Mouse (Mus musculus): ENCODE data around the gene Sncb. TPM values are rescaled to one million over a fixed set of nuclear protein-coding genes. Genes with fewer than 3 reads are reported as not detected.

The Sncb gene
- 0.13 TPM in 1 of 2 replicates, not detected in the other for polyA plus RNA-seq (2016; fragmentation: Nextera tagmentation; extraction: Ambion mirVana)

DNA sequence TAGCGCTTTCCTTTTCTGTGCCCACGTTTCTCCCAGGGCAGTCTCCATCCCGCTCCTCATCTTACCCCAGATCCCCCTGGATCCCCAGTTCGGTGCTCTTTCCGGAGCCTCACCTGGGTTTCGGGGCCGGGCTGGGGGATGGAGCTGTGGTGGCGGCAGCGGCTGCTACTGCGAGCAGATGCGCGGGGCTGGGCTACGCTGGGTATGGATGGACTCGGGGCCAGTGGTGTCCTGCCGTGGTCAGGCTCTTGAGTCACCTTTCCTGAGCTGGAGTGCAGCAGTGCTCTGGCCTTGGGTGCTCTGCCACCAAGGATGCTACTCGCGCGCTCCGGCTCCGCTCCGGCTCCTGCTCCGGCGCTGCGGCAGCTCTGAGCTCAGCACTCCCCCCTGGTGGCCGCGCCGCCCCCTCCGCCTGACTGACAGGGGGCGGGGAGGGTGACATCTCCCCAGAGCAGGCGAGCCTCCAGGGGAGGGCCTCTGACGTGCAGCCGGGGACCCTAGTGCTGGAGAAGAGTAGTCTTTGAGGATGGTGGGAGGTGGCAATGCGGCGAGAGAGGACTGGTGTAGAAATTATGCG lies at the start of gene Sncb:
TSS of gene Sncb (minus strand) at position 404 of the 577 bp plus-strand sequence.
- no peaks in the 10 kb centered on the region for H3K36me3 ChIP-seq

GRCm38 (mm10) chr13:54813381-54813780 lies 47.0 kb upstream of the Sncb start:
- Histone ChIP-seq H3K27ac (no peak overlapping the region), H3K4me3 (no peak overlapping the region), H3K36me3 (no peaks in the 10 kb centered on the region), H3K9me3 (no peaks in the 10 kb centered on the region), H3K27me3 (ENCODE audit: insufficient read depth, poor library complexity, severe bottlenecking) (peaks cover 20% of the 10 kb centered on the region; the same call in 1 of the 2 replicates), H3K4me1 (0 out of 2 replicates have a peak, but pooled peaks cover 6% of the 10 kb centered on the region)
- DNase-seq (ENCODE audit: low spot score) = no peak
- 83% methylated on average over 9 of the region's 9 CpGs for WGBS

More for the DNA sequence above, at the start of gene Sncb:
- no peak within 1 kb of the TSS for H3K27ac ChIP-seq
- H3K27me3 ChIP-seq (ENCODE audit: insufficient read depth, poor library complexity, severe bottlenecking) = peaks cover 66% of the 10 kb centered on the region
- H3K4me3 ChIP-seq = peak within 1 kb of the TSS; percentile 53
- H3K4me1 ChIP-seq = peaks cover 16% of the 10 kb centered on the region
- 2% methylated on average over 35 of the region's 35 CpGs for WGBS
- no peak for DNase-seq (ENCODE audit: low spot score)
- no peaks in the 10 kb centered on the region; the same call in 1 of the 2 replicates for H3K9me3 ChIP-seq

- WGBS = 60% methylated on average over 7 of the region's 7 CpGs
Observed at GRCm38 (mm10) chr13:54811476-54811875, 45.1 kb upstream of the Sncb start.

GRCm38 (mm10) chr13:54808067-54808466 lies 41.7 kb upstream of the Sncb start:
- no peaks in the 10 kb centered on the region for H3K9me3 ChIP-seq
- no peak overlapping the region for H3K4me3 ChIP-seq
- no peaks in the 10 kb centered on the region for H3K4me1 ChIP-seq
- peaks cover 50% of the 10 kb centered on the region for H3K27me3 ChIP-seq (ENCODE audit: insufficient read depth, poor library complexity, severe bottlenecking)
- H3K27ac ChIP-seq = no peak overlapping the region
- no peaks in the 10 kb centered on the region for H3K36me3 ChIP-seq
- WGBS = 70% methylated on average over 12 of the region's 12 CpGs
- no peak for DNase-seq (ENCODE audit: low spot score)

More at GRCm38 (mm10) chr13:54811476-54811875, 45.1 kb upstream of the Sncb start:
- peaks cover 23% of the 10 kb centered on the region for H3K27me3 ChIP-seq (ENCODE audit: insufficient read depth, poor library complexity, severe bottlenecking)
- no peak overlapping the region for H3K4me3 ChIP-seq
- H3K4me1 ChIP-seq = no peaks in the 10 kb centered on the region
- H3K9me3 ChIP-seq = no peaks in the 10 kb centered on the region
- no peak overlapping the region for H3K27ac ChIP-seq
- H3K36me3 ChIP-seq = no peaks in the 10 kb centered on the region
- DNase-seq (ENCODE audit: low spot score) = no peak

- WGBS = 55% methylated on average over 13 of the region's 13 CpGs
- H3K4me3 ChIP-seq = no peak overlapping the region
- no peaks in the 10 kb centered on the region for H3K4me1 ChIP-seq
- no peak overlapping the region for H3K27ac ChIP-seq
- H3K36me3 ChIP-seq = no peaks in the 10 kb centered on the region
- no peak for DNase-seq (ENCODE audit: low spot score)
- H3K9me3 ChIP-seq = no peaks in the 10 kb centered on the region
- H3K27me3 ChIP-seq (ENCODE audit: insufficient read depth, poor library complexity, severe bottlenecking) = peaks cover 50% of the 10 kb centered on the region
Observed at GRCm38 (mm10) chr13:54806434-54806976, 40.1 kb upstream of the Sncb start.

- H3K4me1 ChIP-seq = no peaks in the 10 kb centered on the region
- no peak overlapping the region for H3K27ac ChIP-seq
- H3K36me3 ChIP-seq = no peaks in the 10 kb centered on the region
- DNase-seq (ENCODE audit: low spot score) = no peak
- H3K27me3 ChIP-seq (ENCODE audit: insufficient read depth, poor library complexity, severe bottlenecking) = peaks cover 50% of the 10 kb centered on the region
- H3K9me3 ChIP-seq = no peaks in the 10 kb centered on the region
- no peak overlapping the region for H3K4me3 ChIP-seq
- 39% methylated on average over 21 of the region's 21 CpGs for WGBS
Observed at GRCm38 (mm10) chr13:54805134-54805838, 38.9 kb upstream of the Sncb start.

DNA sequence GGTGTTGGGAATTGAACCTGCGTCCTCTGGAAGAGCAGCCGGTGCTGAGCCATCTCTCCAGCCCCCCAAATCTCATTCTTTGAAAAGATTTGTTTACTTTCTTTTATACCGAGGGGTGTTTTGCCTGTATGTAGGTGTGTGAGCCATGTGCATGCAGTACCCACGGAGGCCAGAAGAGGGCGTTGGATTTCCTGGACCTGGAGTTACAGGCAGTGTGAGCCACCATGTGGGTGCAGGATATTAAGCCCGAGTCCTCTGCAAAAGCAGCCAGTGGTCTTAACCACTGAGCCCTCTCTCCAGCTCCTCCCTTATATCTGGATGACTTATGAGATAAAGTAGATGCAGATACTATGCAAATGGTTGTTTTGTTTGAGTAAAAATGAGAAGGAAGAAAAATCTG lies 36.6 kb upstream of the Sncb start:
- no peak for DNase-seq (ENCODE audit: low spot score)
- Histone ChIP-seq H3K9me3 (no peaks in the 10 kb centered on the region), H3K36me3 (no peaks in the 10 kb centered on the region), H3K4me3 (no peak overlapping the region), H3K27me3 (ENCODE audit: insufficient read depth, poor library complexity, severe bottlenecking) (peaks cover 57% of the 10 kb centered on the region), H3K27ac (no peak overlapping the region), H3K4me1 (no peaks in the 10 kb centered on the region)
- WGBS = 78% methylated on average over 6 of the region's 6 CpGs

- Histone ChIP-seq H3K9me3 (no peaks in the 10 kb centered on the region), H3K4me3 (peak overlapping the region; percentile 31; the same call in 1 of the 2 replicates), H3K27me3 (ENCODE audit: insufficient read depth, poor library complexity, severe bottlenecking) (peaks cover 45% of the 10 kb centered on the region), H3K4me1 (no peaks in the 10 kb centered on the region), H3K36me3 (no peaks in the 10 kb centered on the region), H3K27ac (no peak overlapping the region)
- DNase-seq (ENCODE audit: low spot score) = no peak
- WGBS = 75% methylated on average over 4 of the region's 4 CpGs
Observed at GRCm38 (mm10) chr13:54800206-54800605, 33.8 kb upstream of the Sncb start.

DNA sequence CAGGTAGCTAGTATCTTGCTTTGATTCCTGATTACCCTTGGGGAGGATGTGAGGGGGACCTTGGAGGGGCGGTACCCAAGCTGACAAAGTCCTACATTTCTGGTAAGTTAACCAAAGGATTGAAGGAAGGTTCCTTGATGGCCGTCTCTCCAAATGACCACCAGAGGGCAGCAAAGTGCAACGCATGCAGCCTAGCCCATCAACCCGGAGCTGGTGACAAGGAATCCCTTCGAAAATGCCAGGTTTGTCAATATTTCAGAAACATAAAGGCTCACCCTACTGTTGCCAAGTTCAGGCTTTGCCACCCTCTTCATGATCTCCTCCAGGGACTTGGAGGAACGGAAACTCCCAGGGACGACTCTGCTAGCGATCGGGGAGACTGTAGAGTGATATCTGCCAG lies 33.3 kb upstream of the Sncb start:
- H3K4me1 ChIP-seq = no peaks in the 10 kb centered on the region
- H3K27me3 ChIP-seq (ENCODE audit: insufficient read depth, poor library complexity, severe bottlenecking) = peaks cover 44% of the 10 kb centered on the region
- H3K27ac ChIP-seq = no peak overlapping the region
- no peaks in the 10 kb centered on the region for H3K36me3 ChIP-seq
- WGBS = 15% methylated on average over 9 of the region's 9 CpGs
- H3K4me3 ChIP-seq = peak overlapping the region; percentile 31; the same call in 1 of the 2 replicates
- H3K9me3 ChIP-seq = no peaks in the 10 kb centered on the region
- no peak for DNase-seq (ENCODE audit: low spot score)

DNA sequence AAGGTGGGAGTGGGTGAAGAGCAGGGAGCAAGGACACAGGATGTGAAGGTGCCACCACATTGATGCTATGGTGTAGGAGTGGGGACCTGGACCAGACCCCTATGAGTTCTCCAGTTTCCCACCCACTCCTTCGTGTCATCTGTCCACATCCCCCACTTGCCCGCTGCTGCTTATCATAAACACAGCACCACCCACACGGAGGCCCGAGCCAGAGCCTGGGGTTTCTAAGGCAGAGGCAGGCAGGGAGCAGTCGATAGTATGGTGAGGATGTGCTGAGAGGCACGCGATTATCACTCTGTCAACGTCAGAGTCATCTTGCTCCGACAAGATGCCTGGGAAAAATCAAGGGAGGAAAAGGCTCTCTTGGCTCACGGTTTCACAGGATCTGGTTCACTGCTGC lies 32.3 kb upstream of the Sncb start:
- Histone ChIP-seq H3K36me3 (no peaks in the 10 kb centered on the region), H3K4me1 (no peaks in the 10 kb centered on the region), H3K9me3 (no peaks in the 10 kb centered on the region), H3K27ac (no peak overlapping the region), H3K4me3 (no peak overlapping the region), H3K27me3 (ENCODE audit: insufficient read depth, poor library complexity, severe bottlenecking) (peaks cover 44% of the 10 kb centered on the region)
- WGBS = 49% methylated on average over 10 of the region's 10 CpGs
- no peak for DNase-seq (ENCODE audit: low spot score)

DNA sequence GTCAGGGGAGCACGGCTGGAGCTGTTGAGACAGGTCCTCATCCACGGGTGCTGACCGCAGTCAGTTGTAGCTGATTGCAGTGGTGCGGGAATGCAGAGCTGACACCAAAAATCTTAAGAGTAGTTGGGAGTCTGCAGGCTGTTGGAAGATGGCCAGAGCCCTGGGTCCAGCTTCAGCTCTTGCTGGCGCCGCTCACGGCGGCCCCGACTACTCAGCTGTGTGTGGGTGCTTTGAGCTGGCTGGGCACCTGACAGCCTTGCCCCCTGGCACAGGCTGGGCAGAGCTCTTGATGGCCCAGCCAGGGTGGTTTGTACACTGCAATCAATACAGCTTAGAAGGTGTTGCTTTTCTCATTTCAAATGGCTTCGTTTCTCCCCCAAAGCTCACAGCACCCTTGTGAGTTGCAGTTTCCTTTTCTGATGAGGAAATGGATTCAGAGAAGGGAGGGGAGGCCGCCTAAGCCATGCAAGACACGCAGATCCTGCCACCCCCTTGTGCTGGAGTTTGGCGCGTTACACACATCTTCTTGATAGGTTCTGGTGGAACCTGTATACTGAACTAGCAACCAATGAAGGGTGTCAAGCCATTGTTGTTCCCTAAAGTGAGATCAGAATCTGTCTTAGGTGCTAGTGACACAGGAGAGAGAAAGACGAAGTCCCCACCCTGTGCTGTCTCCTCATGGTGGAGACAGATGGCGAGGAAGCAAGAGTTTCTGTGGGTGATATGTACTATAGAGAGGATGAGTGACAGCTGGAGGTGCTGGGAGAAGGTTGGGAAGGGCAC lies 31.7 kb upstream of the Sncb start:
- Histone ChIP-seq H3K4me3 (no peak overlapping the region), H3K27me3 (ENCODE audit: insufficient read depth, poor library complexity, severe bottlenecking) (peaks cover 49% of the 10 kb centered on the region), H3K27ac (no peak overlapping the region), H3K9me3 (no peaks in the 10 kb centered on the region), H3K36me3 (no peaks in the 10 kb centered on the region), H3K4me1 (no peaks in the 10 kb centered on the region)
- no peak for DNase-seq (ENCODE audit: low spot score)
- WGBS = 71% methylated on average over 16 of the region's 16 CpGs

- Histone ChIP-seq H3K4me3 (no peak overlapping the region), H3K9me3 (no peaks in the 10 kb centered on the region), H3K4me1 (peaks cover 7% of the 10 kb centered on the region), H3K36me3 (no peaks in the 10 kb centered on the region), H3K27ac (no peak overlapping the region), H3K27me3 (ENCODE audit: insufficient read depth, poor library complexity, severe bottlenecking) (peaks cover 56% of the 10 kb centered on the region)
- 44% methylated on average over 4 of the region's 4 CpGs for WGBS
- no peak for DNase-seq (ENCODE audit: low spot score)
Observed at GRCm38 (mm10) chr13:54797356-54797755, 31.0 kb upstream of the Sncb start.

DNA sequence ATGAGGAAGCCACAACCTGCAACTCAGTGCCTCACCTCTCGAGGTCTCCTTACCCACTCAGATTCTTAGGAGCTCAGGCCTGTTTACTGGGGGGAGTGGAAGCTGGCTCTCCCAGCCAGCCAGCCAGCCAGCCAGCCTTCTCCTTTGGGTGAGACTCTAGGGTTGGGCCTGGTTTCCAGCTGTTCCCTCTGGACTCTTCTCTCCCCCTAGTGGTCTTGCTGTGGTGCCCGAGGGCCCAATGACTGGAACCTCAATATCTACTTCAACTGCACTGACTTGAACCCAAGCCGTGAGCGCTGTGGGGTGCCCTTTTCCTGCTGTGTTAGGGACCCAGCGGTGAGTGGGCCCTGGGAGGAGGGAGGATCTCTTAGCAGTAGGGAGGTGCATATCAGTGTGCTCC lies 28.4 kb upstream of the Sncb start:
- WGBS = 46% methylated on average over 5 of the region's 5 CpGs
- peaks cover 81% of the 10 kb centered on the region for H3K27me3 ChIP-seq (ENCODE audit: insufficient read depth, poor library complexity, severe bottlenecking)
- peaks cover 13% of the 10 kb centered on the region for H3K4me1 ChIP-seq
- no peaks in the 10 kb centered on the region for H3K36me3 ChIP-seq
- no peak for DNase-seq (ENCODE audit: low spot score)
- H3K4me3 ChIP-seq = no peak overlapping the region
- no peak overlapping the region for H3K27ac ChIP-seq
- no peaks in the 10 kb centered on the region for H3K9me3 ChIP-seq
